Mouse (Mus musculus) stomach, embryonic 15.5 days (tissue): ENCODE measurements around the gene Cpne7. TPM values are rescaled to one million over a fixed set of nuclear protein-coding genes. Genes with fewer than 3 reads are reported as not detected.
A peak's percentile ranks its signal among the peaks of the same experiment; 100 is the strongest.

Experiments used
- ATAC-seq: fragments of 200-750 bp; cut with Nextera tagmentation; 2 replicates; pipeline ENCODE4 v1.8.0; 2017; ENCODE audit warnings: low read depth, moderate number of reproducible peaks, moderate TSS enrichment; ENCODE audit not compliant: insufficient read depth, low FRiP score
- H3K27ac ChIP-seq: fragments of 300-500 bp; sonication (generic); 2 replicates; pipeline ENCODE4 v1.5.1; 2015; ENCODE audit warnings: mild to moderate bottlenecking, inconsistent platforms
- H3K27me3 ChIP-seq: fragments of 300-500 bp; sonication (generic); replicated peaks from 2 replicates; pipeline ENCODE4 v1.6.1; 2015; ENCODE audit warnings: inconsistent platforms
- H3K36me3 ChIP-seq: fragments of 300-500 bp; sonication (generic); 2 replicates; pipeline ENCODE4 v1.6.1; 2015; ENCODE audit warnings: inconsistent platforms
- H3K4me1 ChIP-seq: fragments of 300-500 bp; sonication (generic); 2 replicates; pipeline ENCODE4 v1.6.1; 2015; ENCODE audit warnings: inconsistent platforms
- H3K4me2 ChIP-seq: fragments of 300-500 bp; sonication (generic); 2 replicates; pipeline ENCODE4 v1.6.1; 2015; ENCODE audit warnings: mild to moderate bottlenecking, inconsistent platforms
- H3K4me3 ChIP-seq: fragments of 300-500 bp; sonication (generic); replicated peaks from 2 replicates; pipeline ENCODE4 v1.5.1; 2015; ENCODE audit warnings: inconsistent platforms
- H3K9ac ChIP-seq: fragments of 300-500 bp; sonication (generic); 2 replicates; pipeline ENCODE4 v1.6.1; 2015; ENCODE audit warnings: inconsistent platforms
- H3K9me3 ChIP-seq: fragments of 300-500 bp; sonication (generic); 2 replicates; pipeline ENCODE4 v1.6.1; 2016; ENCODE audit warnings: inconsistent platforms
- WGBS: fragments of 180-500 bp; shearing (Covaris S2); methylation state at CpG from one replicate; pipeline ENCODE4 v1.1.7; 2015; 5-methylcytosine and 5-hydroxymethylcytosine counted together
- polyA plus RNA-seq: library from polyadenylated mRNA; unstranded; fragments of >200 nt; fragmentation: Nextera tagmentation; extraction: Ambion mirVana; gene quantifications from 2 replicates; pipeline ENCODE4 v1.2.1, GENCODE M21; 2015

Gene Cpne7
- polyA plus RNA-seq, 1 experiment from 2014 or later = 2.0 TPM

DNA sequence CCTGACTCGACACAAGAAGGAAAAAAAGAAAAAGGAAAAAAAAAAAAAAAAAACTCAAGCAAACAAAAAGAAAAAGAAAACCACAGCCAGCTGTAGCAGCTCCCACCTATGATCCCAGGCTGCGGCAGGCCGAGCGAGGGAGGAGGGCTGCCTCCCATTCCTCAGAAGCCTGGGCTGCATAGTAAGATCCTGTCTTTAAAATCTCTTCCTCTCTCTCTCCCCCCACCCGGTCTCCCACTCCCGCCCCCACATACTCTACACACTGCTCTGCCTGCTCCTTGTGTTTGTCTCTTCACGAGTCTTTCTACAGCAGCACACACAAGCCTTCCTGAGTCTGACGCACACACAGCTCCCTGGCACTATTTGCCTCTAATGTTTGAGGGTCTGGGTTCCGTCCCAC lies 4.9 kb downstream of the Cpne7 start:
- no peak overlapping the region for H3K27ac ChIP-seq
- no peak overlapping the region for H3K4me3 ChIP-seq
- H3K9me3 ChIP-seq = no peaks in the 10 kb centered on the region
- H3K36me3 ChIP-seq = no peaks in the 10 kb centered on the region
- H3K4me1 ChIP-seq = peaks cover 19% of the 10 kb centered on the region
- H3K4me2 ChIP-seq = no peak overlapping the region
- no peak for ATAC-seq
- H3K27me3 ChIP-seq = peaks cover 26% of the 10 kb centered on the region
- no peak overlapping the region for H3K9ac ChIP-seq
- WGBS = 33% methylated on average over 9 of the region's 9 CpGs

DNA sequence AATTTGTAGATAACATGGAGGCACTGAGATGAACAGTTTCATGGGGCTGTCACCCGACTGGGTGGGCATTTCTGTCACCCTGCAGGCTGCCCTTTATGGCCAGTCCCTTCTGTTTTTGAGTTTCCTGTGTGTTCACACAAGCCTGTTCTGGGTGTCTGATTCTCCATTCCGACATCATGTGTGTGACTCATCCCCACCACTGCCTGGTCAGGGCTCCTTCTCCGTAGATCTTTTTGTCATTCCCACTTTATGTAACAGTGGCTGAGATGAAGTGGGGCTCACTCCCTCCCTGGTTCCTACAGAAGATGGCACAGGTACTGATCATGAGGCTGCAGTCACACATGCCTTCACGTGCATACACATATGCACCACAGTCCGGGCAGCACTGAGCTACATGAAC lies 5.5 kb downstream of the Cpne7 start:
- Histone ChIP-seq H3K4me1 (peaks cover 12% of the 10 kb centered on the region), H3K4me3 (no peak overlapping the region), H3K27me3 (peaks cover 20% of the 10 kb centered on the region), H3K9ac (no peak overlapping the region), H3K4me2 (no peak overlapping the region), H3K27ac (no peak overlapping the region), H3K9me3 (no peaks in the 10 kb centered on the region), H3K36me3 (no peaks in the 10 kb centered on the region)
- 73% methylated on average over 5 of the region's 5 CpGs for WGBS
- no peak for ATAC-seq

DNA sequence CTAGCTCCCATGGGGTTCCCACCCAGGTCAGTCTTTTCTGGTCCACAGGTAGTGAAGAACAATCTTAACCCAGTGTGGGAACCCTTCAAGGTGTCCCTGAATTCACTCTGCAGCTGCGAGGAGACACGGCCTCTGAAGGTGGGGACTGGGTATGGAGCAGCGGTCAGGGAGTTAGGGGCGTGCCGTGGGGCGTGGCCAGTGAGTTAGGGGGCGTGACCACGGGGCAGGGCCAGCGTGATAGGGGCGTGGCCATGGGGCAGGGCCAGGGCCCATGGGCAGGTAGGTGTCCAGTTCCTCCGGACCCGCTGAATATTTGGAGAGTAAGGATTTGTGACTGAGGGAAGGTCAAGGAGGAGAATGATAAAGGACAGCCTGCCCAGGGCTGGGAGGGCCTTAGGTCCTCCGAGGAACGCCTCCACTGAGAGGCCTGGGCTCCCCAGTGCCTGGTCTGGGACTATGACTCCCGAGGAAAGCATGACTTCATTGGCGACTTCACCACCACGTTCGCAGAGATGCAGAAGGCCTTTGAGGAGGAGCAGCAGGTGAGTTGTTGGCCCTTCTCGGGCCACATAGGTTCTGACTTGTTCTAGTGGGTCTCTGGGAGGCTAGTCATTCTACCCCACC lies 9.1 kb downstream of the Cpne7 start:
- Histone ChIP-seq H3K36me3 (no peaks in the 10 kb centered on the region), H3K4me1 (0 out of 2 replicates have a peak, but pooled peaks cover 6% of the 10 kb centered on the region), H3K27me3 (no peaks in the 10 kb centered on the region; the same call in 1 of the 2 replicates), H3K4me2 (peak overlapping the region; percentile 17; the same call in 1 of the 2 replicates), H3K27ac (no peak overlapping the region), H3K9ac (no peak overlapping the region), H3K9me3 (no peaks in the 10 kb centered on the region), H3K4me3 (no peak overlapping the region)
- peak; percentile 71 for ATAC-seq
- 9% methylated on average over 19 of the region's 19 CpGs for WGBS

DNA sequence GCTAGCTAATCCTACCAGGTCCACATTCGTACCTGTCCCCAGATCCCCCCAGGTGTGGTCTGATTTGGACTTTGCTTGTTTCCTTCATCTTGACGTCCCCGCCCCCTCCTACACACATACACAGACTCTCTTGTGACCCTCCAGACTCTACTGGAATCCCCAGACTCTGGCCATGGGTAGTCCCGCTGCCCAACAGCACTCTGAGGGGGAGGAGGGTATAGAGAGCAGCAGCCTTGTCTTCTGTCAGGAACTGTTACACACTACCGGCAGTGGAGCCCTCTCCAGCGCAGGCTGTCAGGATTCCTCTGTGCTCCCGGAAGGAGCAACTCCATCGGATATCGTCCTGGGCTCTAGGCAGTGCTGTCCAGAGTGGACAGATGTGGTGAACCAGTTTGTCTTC lies 13.9 kb downstream of the Cpne7 start:
- WGBS = 56% methylated on average over 9 of the region's 9 CpGs
- H3K27ac ChIP-seq = no peak overlapping the region
- H3K4me2 ChIP-seq = no peak overlapping the region

DNA sequence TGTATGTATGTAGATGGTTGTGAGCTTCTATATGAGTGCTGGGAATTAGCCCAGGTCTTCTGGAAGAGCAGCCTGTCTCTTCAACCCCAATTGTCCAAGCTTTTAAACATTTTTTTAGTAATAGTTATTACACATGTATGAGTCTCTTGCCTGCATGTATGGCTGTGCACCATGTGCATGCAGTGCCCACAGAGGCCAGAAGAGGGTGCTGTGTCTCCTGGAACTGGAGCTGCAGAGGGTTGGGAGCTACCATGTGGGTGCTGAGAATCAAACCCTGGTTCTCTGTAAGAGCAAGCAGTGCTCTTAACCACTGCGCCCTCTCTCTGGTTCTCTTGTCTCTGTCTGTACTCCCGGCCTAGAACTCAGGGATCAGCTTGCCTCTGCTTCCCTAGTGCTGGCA lies 15.8 kb downstream of the Cpne7 start:
- ATAC-seq = no peak
- Histone ChIP-seq H3K9ac (no peak overlapping the region), H3K27me3 (no peaks in the 10 kb centered on the region), H3K27ac (no peak overlapping the region), H3K4me2 (no peak overlapping the region), H3K4me1 (peaks cover 19% of the 10 kb centered on the region), H3K9me3 (no peaks in the 10 kb centered on the region), H3K4me3 (no peak overlapping the region), H3K36me3 (no peaks in the 10 kb centered on the region)
- 98% methylated on average over 2 of the region's 2 CpGs for whole genome bisulfite sequencing

More for the DNA sequence above, 13.9 kb downstream of the Cpne7 start:
- Histone ChIP-seq H3K4me3 (no peak overlapping the region), H3K9ac (no peak overlapping the region), H3K27me3 (no peaks in the 10 kb centered on the region), H3K4me1 (0 out of 2 replicates have a peak, but pooled peaks cover 7% of the 10 kb centered on the region), H3K9me3 (no peaks in the 10 kb centered on the region), H3K36me3 (no peaks in the 10 kb centered on the region)
- ATAC-seq = no peak

DNA sequence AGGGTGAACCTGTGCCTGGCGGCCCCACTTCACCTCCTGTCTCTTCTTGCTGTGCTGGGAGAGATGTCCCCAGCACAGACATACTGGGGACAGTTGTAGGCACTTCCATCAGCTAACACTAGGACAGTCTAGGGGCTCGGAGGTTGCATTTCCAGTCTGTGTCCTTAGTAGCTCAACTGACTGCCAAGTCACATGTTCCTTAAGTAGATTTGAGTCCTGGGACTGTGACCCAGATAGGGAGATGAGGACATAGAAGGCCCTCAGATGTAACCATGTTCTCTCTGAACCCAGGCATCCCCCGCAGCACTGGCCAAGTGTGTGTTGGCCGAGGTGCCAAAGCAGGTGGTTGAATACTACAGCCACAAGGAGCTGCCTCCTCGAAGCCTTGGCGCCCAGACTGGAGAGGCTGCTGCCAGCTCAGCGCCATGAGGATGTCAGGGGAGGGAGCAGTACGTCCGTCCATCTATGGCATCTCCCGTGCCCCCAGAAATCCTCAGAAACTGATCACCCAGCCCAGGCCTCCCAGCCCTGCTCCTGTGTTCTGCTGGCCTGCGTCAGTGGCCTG lies 17.1 kb downstream of the Cpne7 start:
- Histone ChIP-seq H3K36me3 (no peaks in the 10 kb centered on the region), H3K27me3 (no peaks in the 10 kb centered on the region), H3K4me2 (no peak overlapping the region), H3K9ac (no peak overlapping the region), H3K4me1 (peaks cover 24% of the 10 kb centered on the region), H3K27ac (no peak overlapping the region), H3K9me3 (no peaks in the 10 kb centered on the region), H3K4me3 (no peak overlapping the region)
- WGBS = 80% methylated on average over 11 of the region's 11 CpGs
- no peak for ATAC-seq

DNA sequence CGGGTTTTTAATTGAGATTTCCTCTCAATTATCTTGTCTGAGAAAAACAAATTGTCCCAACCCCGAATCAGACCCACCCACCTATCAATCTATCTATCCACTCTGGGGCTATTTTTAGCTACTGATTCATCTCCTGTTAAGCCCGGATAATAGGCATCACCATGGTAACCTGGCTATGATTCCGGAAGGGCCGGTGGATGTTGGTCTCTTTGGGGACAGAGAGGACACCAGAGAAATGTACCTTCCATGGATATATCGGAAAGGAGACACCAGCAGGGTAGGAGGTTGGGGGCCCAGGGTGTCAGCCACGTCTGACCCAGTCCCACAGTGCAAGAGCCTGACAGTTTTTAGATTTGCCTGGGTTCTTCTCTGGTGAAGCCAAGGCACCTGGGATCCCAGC lies 18.2 kb downstream of the Cpne7 start:
- Histone ChIP-seq H3K27ac (peak overlapping the region; percentile 44; the same call in 1 of the 2 replicates), H3K9ac (no peak overlapping the region), H3K9me3 (no peaks in the 10 kb centered on the region), H3K4me1 (peaks cover 24% of the 10 kb centered on the region), H3K36me3 (no peaks in the 10 kb centered on the region), H3K4me3 (no peak overlapping the region), H3K4me2 (no peak overlapping the region), H3K27me3 (no peaks in the 10 kb centered on the region)
- ATAC-seq = no peak
- 22% methylated on average over 7 of the region's 7 CpGs for WGBS

DNA sequence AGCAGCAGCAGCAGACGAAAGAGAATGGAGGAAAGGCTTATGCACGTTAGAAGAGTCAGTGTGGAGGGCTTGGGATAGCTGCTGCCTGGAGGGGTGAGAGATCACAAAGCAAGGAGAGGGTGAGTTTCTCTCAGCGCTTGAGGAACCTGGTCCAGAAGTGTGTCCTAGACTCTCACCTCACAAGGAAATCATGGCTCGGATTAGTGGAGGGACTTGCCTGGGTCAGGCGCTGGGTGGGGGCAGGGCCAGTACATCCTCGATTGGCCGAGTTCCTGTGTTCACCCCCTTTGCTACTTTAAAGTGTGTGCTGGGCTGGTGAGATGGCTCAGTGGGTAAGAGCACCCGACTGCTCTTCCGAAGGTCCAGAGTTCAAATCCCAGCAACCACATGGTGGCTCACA lies 18.6 kb downstream of the Cpne7 start:
- Histone ChIP-seq H3K27me3 (no peaks in the 10 kb centered on the region), H3K36me3 (no peaks in the 10 kb centered on the region), H3K4me1 (peaks cover 24% of the 10 kb centered on the region), H3K4me2 (no peak overlapping the region), H3K4me3 (no peak overlapping the region), H3K27ac (peak overlapping the region; percentile 44; the same call in 1 of the 2 replicates), H3K9me3 (no peaks in the 10 kb centered on the region), H3K9ac (no peak overlapping the region)
- ATAC-seq = no peak
- WGBS = 41% methylated on average over 9 of the region's 9 CpGs

DNA sequence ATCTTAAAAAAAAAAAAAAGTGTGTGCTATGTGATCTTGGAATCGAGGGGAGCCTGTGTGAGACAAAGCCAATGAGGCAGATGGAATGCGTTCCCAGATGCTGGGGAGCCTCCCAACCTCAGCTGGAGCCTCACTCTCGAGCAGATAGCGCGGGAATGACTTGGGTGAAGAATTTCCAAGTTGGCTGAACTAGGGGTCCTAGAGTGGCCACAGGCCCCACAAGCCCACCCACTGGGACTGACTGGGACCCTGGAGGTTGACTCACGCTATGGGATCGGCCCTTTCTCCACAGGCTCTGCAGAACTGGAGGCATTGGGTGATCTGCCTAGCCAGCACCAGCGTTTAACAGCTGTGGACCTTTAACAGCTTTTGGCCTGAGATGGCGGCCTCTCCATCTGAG lies 19.1 kb downstream of the Cpne7 start:
- H3K9me3 ChIP-seq = no peaks in the 10 kb centered on the region
- no peak overlapping the region for H3K9ac ChIP-seq
- no peak overlapping the region for H3K4me2 ChIP-seq
- no peaks in the 10 kb centered on the region for H3K36me3 ChIP-seq
- H3K4me1 ChIP-seq = peaks cover 24% of the 10 kb centered on the region
- no peak overlapping the region for H3K4me3 ChIP-seq
- H3K27me3 ChIP-seq = no peaks in the 10 kb centered on the region
- peak overlapping the region; percentile 44; the same call in 1 of the 2 replicates for H3K27ac ChIP-seq
- 64% methylated on average over 9 of the region's 9 CpGs for WGBS
- no peak for ATAC-seq

DNA sequence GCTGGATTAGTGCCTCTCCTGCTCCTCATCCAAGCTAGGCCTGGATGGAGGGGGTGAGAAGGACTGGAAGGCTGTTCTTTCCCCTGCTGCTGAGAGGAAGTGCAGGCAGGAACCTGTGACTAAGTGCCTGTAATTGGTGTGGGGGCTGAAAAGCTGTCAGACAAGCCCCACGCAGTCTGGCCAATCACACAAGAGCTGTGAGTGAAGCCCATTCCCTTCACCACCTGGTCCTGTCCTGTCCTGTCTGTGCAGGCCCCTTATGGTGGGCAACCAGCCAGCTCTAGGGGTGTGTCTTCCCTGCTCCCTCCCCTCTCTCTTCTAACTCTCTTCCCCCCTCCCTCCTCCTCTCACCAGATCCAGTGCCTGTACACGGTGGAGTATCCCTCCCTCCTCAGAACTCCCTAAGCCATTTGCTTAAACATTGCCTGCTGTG lies 20.5 kb downstream of the Cpne7 start:
- no peak overlapping the region for H3K9ac ChIP-seq
- WGBS = 4% methylated on average over 2 of the region's 2 CpGs
- H3K27me3 ChIP-seq = no peaks in the 10 kb centered on the region
- ATAC-seq = peak; percentile 89
- H3K4me1 ChIP-seq = peaks cover 35% of the 10 kb centered on the region
- peak overlapping the region; percentile 91 for H3K27ac ChIP-seq
- no peak overlapping the region for H3K4me2 ChIP-seq
- no peaks in the 10 kb centered on the region for H3K36me3 ChIP-seq
- no peaks in the 10 kb centered on the region for H3K9me3 ChIP-seq
- no peak overlapping the region for H3K4me3 ChIP-seq

DNA sequence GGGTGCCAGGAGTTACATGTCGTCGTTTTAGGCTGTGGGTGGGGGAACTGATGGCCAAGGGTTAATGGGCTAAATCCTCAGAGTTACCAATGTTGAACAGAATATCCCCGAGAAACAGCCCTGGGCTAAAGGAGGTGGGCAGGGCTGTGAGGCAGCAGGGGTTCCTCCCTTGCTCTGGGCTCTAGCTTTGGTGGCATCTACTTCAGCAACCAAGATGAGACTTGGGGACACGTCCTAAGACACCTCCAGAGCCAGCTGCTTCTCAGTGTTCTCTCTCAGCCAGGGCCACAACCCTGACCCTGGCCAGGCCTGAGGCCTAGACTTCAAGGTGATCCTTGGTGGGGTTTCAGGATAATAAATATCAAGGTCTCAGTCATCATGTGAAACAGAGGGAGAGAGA lies 21.6 kb downstream of the Cpne7 start:
- no peaks in the 10 kb centered on the region for H3K9me3 ChIP-seq
- H3K9ac ChIP-seq = no peak overlapping the region
- no peaks in the 10 kb centered on the region for H3K27me3 ChIP-seq
- H3K36me3 ChIP-seq = no peaks in the 10 kb centered on the region
- no peak overlapping the region for H3K4me2 ChIP-seq
- H3K27ac ChIP-seq = no peak overlapping the region; the same call in 1 of the 2 replicates
- no peak overlapping the region for H3K4me3 ChIP-seq
- peaks cover 35% of the 10 kb centered on the region for H3K4me1 ChIP-seq
- 50% methylated on average over 4 of the region's 4 CpGs for WGBS
- no peak for ATAC-seq

DNA sequence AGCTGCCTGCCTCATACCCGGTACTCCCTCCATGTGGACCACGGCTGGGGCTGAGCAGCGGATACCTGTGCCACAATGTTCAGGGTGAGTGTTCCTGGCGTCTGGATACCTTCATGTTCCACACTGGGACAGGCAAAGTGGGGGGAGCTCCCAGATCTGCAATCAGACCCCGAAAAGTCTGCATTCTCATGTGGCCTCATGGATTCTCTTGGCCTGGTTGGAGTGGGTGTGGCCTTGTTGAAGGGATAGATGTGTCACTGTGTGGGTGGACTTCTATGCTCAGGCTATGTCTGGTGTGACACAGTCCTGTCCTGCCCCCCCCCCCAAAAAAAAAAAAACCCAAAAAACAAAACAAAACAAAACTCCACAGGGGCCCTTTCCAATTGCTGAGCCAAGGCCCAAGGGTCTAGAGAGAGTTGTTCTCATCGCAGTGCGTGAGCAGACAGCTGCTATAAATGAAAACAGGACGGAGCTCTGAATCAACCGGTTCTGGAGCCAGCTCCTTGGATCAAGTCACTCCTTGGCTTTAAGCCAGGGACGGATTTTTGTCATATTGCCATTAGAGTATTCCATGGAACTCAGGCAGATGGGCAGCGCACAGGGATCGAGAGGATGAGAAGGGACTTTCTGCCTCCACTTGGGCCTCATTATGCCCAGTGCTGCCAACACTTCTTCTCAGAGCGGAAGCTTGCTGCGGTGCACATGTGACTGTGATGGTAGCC lies 24.7 kb downstream of the Cpne7 start:
- Histone ChIP-seq H3K27ac (peak overlapping the region; percentile 88), H3K4me3 (no peak overlapping the region), H3K27me3 (no peaks in the 10 kb centered on the region), H3K4me2 (0 out of 2 replicates have a peak overlapping the region, but pooled peaks have one; percentile 19), H3K36me3 (no peaks in the 10 kb centered on the region), H3K9me3 (no peaks in the 10 kb centered on the region), H3K4me1 (peaks cover 27% of the 10 kb centered on the region), H3K9ac (no peak overlapping the region)
- no peak for ATAC-seq
- WGBS = 56% methylated on average over 14 of the region's 14 CpGs
